Mouse (Mus musculus): Measurements from ENCODE around the gene S100a6. TPM values are rescaled to one million over a fixed set of nuclear protein-coding genes. Genes with fewer than 3 reads are reported as not detected.
A peak's percentile ranks its signal among the peaks of the same experiment; 100 is the strongest.

The S100a6 gene
- polyA plus RNA-seq, 1 experiment from 2014 or later: 3,685 TPM

DNA sequence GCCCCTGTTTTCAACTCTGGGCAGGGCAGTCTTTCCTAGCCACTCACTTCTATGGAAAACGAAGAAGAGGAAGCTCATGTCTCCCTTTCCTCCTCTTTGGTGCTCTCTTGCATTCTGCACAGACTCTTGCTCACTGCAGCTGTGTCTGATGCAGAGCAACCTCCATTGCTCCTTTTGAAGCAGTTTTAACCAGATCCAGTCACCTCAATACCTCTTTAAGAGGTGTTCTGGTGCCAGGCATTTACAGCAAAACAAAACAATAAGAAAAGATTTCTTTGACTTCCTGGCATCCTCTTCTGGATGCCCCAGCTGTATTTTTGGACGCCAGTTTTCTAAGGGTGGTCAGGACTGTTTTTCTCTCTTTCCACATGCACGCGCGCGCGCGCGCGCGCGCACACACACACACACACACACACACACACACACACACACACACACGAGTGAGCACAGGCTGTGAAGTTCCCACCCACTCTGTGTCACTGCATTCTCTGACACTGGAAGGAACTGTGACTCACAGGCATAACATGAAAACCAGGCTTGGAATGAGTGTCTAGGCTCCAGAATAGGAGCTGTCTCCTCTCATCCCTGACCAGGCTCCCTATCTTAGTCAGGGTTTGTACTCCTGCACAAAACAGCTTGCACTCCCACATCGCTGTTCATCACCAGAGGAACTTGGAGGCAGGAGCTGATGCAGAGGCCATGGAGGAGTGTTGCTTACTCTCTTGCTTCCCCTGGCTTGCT lies 25.2 kb upstream of the S100a6 start:
- Histone ChIP-seq H3K9ac (ENCODE audit: low read length) (no peak overlapping the region), H3K4me3 (ENCODE audit: low read depth, low read length) (no peak overlapping the region), H3K36me3 (ENCODE audit: control insufficient read depth, insufficient read depth, low read length) (no peaks in the 10 kb centered on the region), H3K27me3 (ENCODE audit: control insufficient read depth, insufficient read depth, low read length) (no peaks in the 10 kb centered on the region), H3K4me2 (replicated peaks; ENCODE audit: low read depth) (no peak overlapping the region), H3K9me3 (ENCODE audit: control insufficient read depth, low read length) (no peaks in the 10 kb centered on the region), H3K27ac (replicated peaks) (peak overlapping the region; percentile 97), H3K4me1 (replicated peaks; ENCODE audit: control insufficient read depth, insufficient read depth) (peaks cover 5% of the 10 kb centered on the region)
- 67% methylated on average over 14 of the region's 14 CpGs for WGBS
- TF ChIP-seq EP300 (optimal IDR thresholded peaks at IDR 0.05): no peak
- TF ChIP-seq CTCF (IDR thresholded peaks at IDR 0.05; ENCODE audit: low read depth): no peak
- DNase-seq (ENCODE audit: low spot score): peak; percentile 47
- ATAC-seq (ENCODE audit: low FRiP score, low TSS enrichment): peak; percentile 54

DNA sequence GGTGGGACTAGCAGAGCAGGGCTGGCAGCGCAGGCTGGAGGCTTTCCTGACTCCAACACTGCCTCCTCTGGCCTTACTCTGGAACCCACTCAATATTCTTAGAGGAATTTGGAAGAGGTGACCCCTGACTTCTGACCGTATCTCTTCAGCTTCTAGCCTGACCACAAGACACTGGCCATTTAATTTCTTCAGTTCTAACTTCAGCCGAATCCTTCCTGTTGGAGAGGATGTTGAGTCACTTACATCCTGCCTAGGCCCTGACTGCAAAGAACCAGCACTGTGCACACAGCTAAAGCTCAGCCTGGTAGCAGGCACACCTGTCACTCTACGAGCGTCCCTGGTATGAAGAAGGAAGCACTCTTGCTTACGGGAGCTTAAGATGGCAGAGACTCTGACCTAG lies 23.3 kb upstream of the S100a6 start:
- H3K27ac ChIP-seq (replicated peaks): peak overlapping the region; percentile 77
- ATAC-seq (ENCODE audit: low FRiP score, low TSS enrichment): no peak
- 69% methylated on average over 6 of the region's 6 CpGs for WGBS

GRCm38 (mm10) chr3:90589947-90590346 lies 22.7 kb upstream of the S100a6 start, which contains the start of gene S100a2:
Gene S100a2 (plus strand): TSS chr3:90590247.
- Histone ChIP-seq H3K4me2 (replicated peaks; ENCODE audit: low read depth) (no peak within 1 kb of the TSS), H3K4me3 (ENCODE audit: low read depth, low read length) (no peak within 1 kb of the TSS), H3K27ac (replicated peaks) (peak within 1 kb of the TSS; percentile 77), H3K4me1 (replicated peaks; ENCODE audit: control insufficient read depth, insufficient read depth) (peaks cover 5% of the 10 kb centered on the region), H3K9ac (ENCODE audit: low read length) (no peak within 1 kb of the TSS), H3K9me3 (ENCODE audit: control insufficient read depth, low read length) (no peaks in the 10 kb centered on the region), H3K27me3 (ENCODE audit: control insufficient read depth, insufficient read depth, low read length) (no peaks in the 10 kb centered on the region), H3K36me3 (ENCODE audit: control insufficient read depth, insufficient read depth, low read length) (no peaks in the 10 kb centered on the region)
- DNase-seq (ENCODE audit: low spot score) (no peak), ATAC-seq (ENCODE audit: low FRiP score, low TSS enrichment) (no peak)
- 81% methylated on average over 8 of the region's 8 CpGs for WGBS
- no peak for TF ChIP-seq CTCF (IDR thresholded peaks at IDR 0.05; ENCODE audit: low read depth)
- no peak for TF ChIP-seq EP300 (optimal IDR thresholded peaks at IDR 0.05)

More for the DNA sequence above, 23.3 kb upstream of the S100a6 start:
- no peaks in the 10 kb centered on the region for H3K9me3 ChIP-seq (ENCODE audit: control insufficient read depth, low read length)
- TF ChIP-seq CTCF (IDR thresholded peaks at IDR 0.05; ENCODE audit: low read depth): no peak
- H3K4me3 ChIP-seq (ENCODE audit: low read depth, low read length): no peak overlapping the region
- H3K9ac ChIP-seq (ENCODE audit: low read length): no peak overlapping the region
- no peaks in the 10 kb centered on the region for H3K36me3 ChIP-seq (ENCODE audit: control insufficient read depth, insufficient read depth, low read length)
- no peak overlapping the region for H3K4me2 ChIP-seq (replicated peaks; ENCODE audit: low read depth)
- peaks cover 5% of the 10 kb centered on the region for H3K4me1 ChIP-seq (replicated peaks; ENCODE audit: control insufficient read depth, insufficient read depth)
- no peaks in the 10 kb centered on the region for H3K27me3 ChIP-seq (ENCODE audit: control insufficient read depth, insufficient read depth, low read length)
- no peak for DNase-seq (ENCODE audit: low spot score)

DNA sequence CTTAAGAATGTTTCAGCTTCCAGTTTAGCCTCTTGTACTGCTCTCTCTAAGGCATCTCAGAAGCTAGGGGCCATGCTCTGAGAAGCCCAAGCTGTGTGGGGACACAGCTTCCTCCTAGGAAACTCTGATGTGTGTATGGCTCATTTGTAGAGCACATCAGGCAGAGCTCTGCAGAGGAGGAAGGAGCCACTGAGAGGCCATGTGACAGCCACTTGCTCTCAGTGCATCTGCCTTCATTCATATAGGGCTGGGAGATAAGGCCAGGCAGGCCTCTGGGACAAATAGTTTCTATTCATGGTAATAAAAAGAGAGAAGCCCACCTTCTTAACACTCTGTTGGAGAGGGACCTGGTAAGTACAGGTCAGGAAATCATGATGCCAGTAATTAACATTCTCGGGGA lies 18.2 kb upstream of the S100a6 start:
- TF ChIP-seq EP300 (optimal IDR thresholded peaks at IDR 0.05) (no peak), CTCF (IDR thresholded peaks at IDR 0.05; ENCODE audit: low read depth) (no peak)
- Histone ChIP-seq H3K27me3 (ENCODE audit: control insufficient read depth, insufficient read depth, low read length) (no peaks in the 10 kb centered on the region), H3K36me3 (ENCODE audit: control insufficient read depth, insufficient read depth, low read length) (no peaks in the 10 kb centered on the region), H3K4me1 (replicated peaks; ENCODE audit: control insufficient read depth, insufficient read depth) (no peaks in the 10 kb centered on the region), H3K4me3 (ENCODE audit: low read depth, low read length) (no peak overlapping the region), H3K9me3 (ENCODE audit: control insufficient read depth, low read length) (no peaks in the 10 kb centered on the region), H3K27ac (replicated peaks) (no peak overlapping the region), H3K4me2 (replicated peaks; ENCODE audit: low read depth) (no peak overlapping the region), H3K9ac (ENCODE audit: low read length) (no peak overlapping the region)
- ATAC-seq (ENCODE audit: low FRiP score, low TSS enrichment) (no peak), DNase-seq (ENCODE audit: low spot score) (no peak)
- WGBS: 85% methylated on average over 1 of the region's 1 CpGs

GRCm38 (mm10) chr3:90595556-90595955 lies 17.1 kb upstream of the S100a6 start:
- no peak for DNase-seq (ENCODE audit: low spot score)
- H3K9ac ChIP-seq (ENCODE audit: low read length): no peak overlapping the region
- TF ChIP-seq CTCF (IDR thresholded peaks at IDR 0.05; ENCODE audit: low read depth) (no peak), EP300 (optimal IDR thresholded peaks at IDR 0.05) (no peak)
- 46% methylated on average over 5 of the region's 5 CpGs for WGBS
- H3K9me3 ChIP-seq (ENCODE audit: control insufficient read depth, low read length): no peaks in the 10 kb centered on the region
- H3K4me3 ChIP-seq (ENCODE audit: low read depth, low read length): no peak overlapping the region
- 0 out of 2 replicates have a peak overlapping the region, but pooled peaks have one; percentile 6 for H3K27ac ChIP-seq (replicated peaks)
- H3K4me2 ChIP-seq (replicated peaks; ENCODE audit: low read depth): no peak overlapping the region
- H3K36me3 ChIP-seq (ENCODE audit: control insufficient read depth, insufficient read depth, low read length): no peaks in the 10 kb centered on the region
- ATAC-seq (ENCODE audit: low FRiP score, low TSS enrichment): peak; percentile 65
- H3K27me3 ChIP-seq (ENCODE audit: control insufficient read depth, insufficient read depth, low read length): no peaks in the 10 kb centered on the region
- H3K4me1 ChIP-seq (replicated peaks; ENCODE audit: control insufficient read depth, insufficient read depth): peaks cover 5% of the 10 kb centered on the region; the same call in 1 of the 2 replicates

- Histone ChIP-seq H3K4me3 (ENCODE audit: low read depth, low read length) (no peak overlapping the region), H3K4me1 (replicated peaks; ENCODE audit: control insufficient read depth, insufficient read depth) (peaks cover 7% of the 10 kb centered on the region; the same call in 1 of the 2 replicates), H3K4me2 (replicated peaks; ENCODE audit: low read depth) (no peak overlapping the region), H3K27me3 (ENCODE audit: control insufficient read depth, insufficient read depth, low read length) (no peaks in the 10 kb centered on the region), H3K36me3 (ENCODE audit: control insufficient read depth, insufficient read depth, low read length) (no peaks in the 10 kb centered on the region), H3K9ac (ENCODE audit: low read length) (no peak overlapping the region), H3K27ac (replicated peaks) (no peak overlapping the region), H3K9me3 (ENCODE audit: control insufficient read depth, low read length) (no peaks in the 10 kb centered on the region)
- TF ChIP-seq CTCF (IDR thresholded peaks at IDR 0.05; ENCODE audit: low read depth) (no peak), EP300 (optimal IDR thresholded peaks at IDR 0.05) (no peak)
- DNase-seq (ENCODE audit: low spot score) (no peak), ATAC-seq (ENCODE audit: low FRiP score, low TSS enrichment) (no peak)
- whole genome bisulfite sequencing: 86% methylated on average over 6 of the region's 6 CpGs
These were observed 15.9 kb upstream of the S100a6 start for GRCm38 (mm10) chr3:90596810-90597209.

Data from stomach, postnatal 0 days (tissue).